Mouse (Mus musculus) brain, embryonic 14.5 days (tissue): ENCODE measurements around the gene Hpcal4.

Source experiments
- CTCF ChIP-seq: fragments of 200-500 bp; IDR thresholded peaks from 2 replicates; pipeline ENCODE4 v1.5.1; 2012; ENCODE audit warnings: inconsistent platforms, mild to moderate bottlenecking, moderate library complexity, borderline replicate concordance; ENCODE audit not compliant: insufficient read depth, insufficient read length; ENCODE audit errors: extremely low read depth
- POLR2A ChIP-seq: fragments of 200-500 bp; IDR thresholded peaks from 2 replicates; pipeline ENCODE4 v1.6.1; 2012; ENCODE audit warnings: mild to moderate bottlenecking, inconsistent platforms, borderline replicate concordance; ENCODE audit not compliant: poor library complexity, insufficient read depth, insufficient read length, severe bottlenecking; ENCODE audit errors: extremely low read depth

- no peak for TF ChIP-seq CTCF
- TF ChIP-seq POLR2A: peak; percentile 75; the same call in 1 of the 2 replicates
These were observed 43.4 kb upstream of the Hpcal4 start, which contains the start of gene Ppie for GRCm38 (mm10) chr4:123139513-123140154.
